Mouse (Mus musculus) heart, postnatal 0 days (tissue): ENCODE results near the gene Lrrc4. TPM values are rescaled to one million over a fixed set of nuclear protein-coding genes. Genes with fewer than 3 reads are reported as not detected.

Experiments used
- ATAC-seq: fragments of 200-750 bp; cut with Nextera tagmentation; 2 replicates; pipeline ENCODE4 v1.8.0; 2017; ENCODE audit warnings: low read depth, moderate number of reproducible peaks, moderate library complexity; ENCODE audit not compliant: insufficient read depth
- DNase-seq: peaks from one replicate; pipeline ENCODE4 v3.0.0-alpha.2; 2016; ENCODE audit warnings: low spot score
- H3K27ac ChIP-seq: fragments of 300-500 bp; sonication (generic); 2 replicates; pipeline ENCODE4 v1.5.1; 2014; ENCODE audit warnings: low read depth, mild to moderate bottlenecking
- H3K27me3 ChIP-seq: fragments of 300-500 bp; sonication (generic); 2 replicates; pipeline ENCODE4 v1.6.1; 2014; ENCODE audit warnings: low read length, mixed read lengths; ENCODE audit not compliant: control insufficient read depth, insufficient read depth
- H3K36me3 ChIP-seq: fragments of 300-500 bp; sonication (generic); replicated peaks from 2 replicates; pipeline ENCODE4 v1.6.1; 2014; ENCODE audit warnings: low read length, mixed read lengths; ENCODE audit not compliant: control insufficient read depth, insufficient read depth
- H3K4me1 ChIP-seq: fragments of 300-500 bp; sonication (generic); 2 replicates; pipeline ENCODE4 v1.6.1; 2014; ENCODE audit warnings: antibody characterized with exemption; ENCODE audit not compliant: control insufficient read depth, insufficient read depth
- H3K4me2 ChIP-seq: fragments of 300-500 bp; sonication (generic); 2 replicates; pipeline ENCODE4 v1.6.1; 2014; ENCODE audit warnings: low read depth, mild to moderate bottlenecking, low read length, moderate library complexity
- H3K4me3 ChIP-seq: fragments of 300-500 bp; sonication (generic); 2 replicates; pipeline ENCODE4 v1.5.1; 2014; ENCODE audit warnings: low read depth, low read length
- H3K9ac ChIP-seq: fragments of 300-500 bp; sonication (generic); replicated peaks from 2 replicates; pipeline ENCODE4 v1.6.1; 2014; ENCODE audit warnings: low read depth, low read length, mixed read lengths
- H3K9me3 ChIP-seq: fragments of 300-500 bp; sonication (generic); replicated peaks from 2 replicates; pipeline ENCODE4 v1.6.1; 2016; ENCODE audit warnings: low read length; ENCODE audit not compliant: control insufficient read depth
- CTCF ChIP-seq: IDR thresholded peaks from 2 replicates; pipeline ENCODE4 v1.5.1; 2016; ENCODE audit warnings: antibody characterized with exemption, control low read depth, low read depth
- EP300 ChIP-seq: IDR thresholded peaks from 2 replicates; pipeline ENCODE4 v1.6.1; 2016; ENCODE audit warnings: antibody characterized with exemption, low read depth
- WGBS: fragments of 180-500 bp; shearing (Covaris S2); extraction: QIAGEN DNeasy Blood & Tissue Kit; methylation state at CpG from one replicate; pipeline ENCODE4 v1.1.7; 2014; 5-methylcytosine and 5-hydroxymethylcytosine counted together
- polyA plus RNA-seq: library from polyadenylated mRNA; unstranded; fragments of >200 nt; fragmentation: Nextera tagmentation; extraction: Ambion mirVana; gene quantifications from 2 replicates; pipeline ENCODE4 v1.2.1, GENCODE M21; 2015
- total RNA-seq: library from RNA; depleted of rRNA; stranded (reverse); fragments of >200 nt; gene quantifications from 2 replicates; pipeline ENCODE4 v1.2.3, GENCODE M21; 2014; ENCODE audit warnings: low replicate concordance

The Lrrc4 gene
- total and polyA plus RNA-seq, 2 experiments from 2014 or later, result 0.12 to 1.8 TPM

GRCm38 (mm10) chr6:28795792-28796515, 35.6 kb downstream of the Lrrc4 start:
- H3K27ac ChIP-seq, result no peak overlapping the region
- 84% methylated on average over 16 of the region's 16 CpGs for WGBS
- H3K36me3 ChIP-seq, result peaks cover 14% of the 10 kb centered on the region
- H3K27me3 ChIP-seq, result no peaks in the 10 kb centered on the region
- no peak overlapping the region for H3K9ac ChIP-seq
- DNase-seq (no peak), ATAC-seq (no peak)
- H3K4me1 ChIP-seq, result no peaks in the 10 kb centered on the region
- H3K4me3 ChIP-seq, result no peak overlapping the region
- H3K9me3 ChIP-seq, result no peaks in the 10 kb centered on the region
- TF ChIP-seq EP300, result no peak
- TF ChIP-seq CTCF, result no peak
- H3K4me2 ChIP-seq, result no peak overlapping the region

GRCm38 (mm10) chr6:28795380-28795779, 36.2 kb downstream of the Lrrc4 start:
- Histone ChIP-seq H3K4me3 (no peak overlapping the region), H3K27me3 (no peaks in the 10 kb centered on the region), H3K27ac (no peak overlapping the region), H3K4me2 (no peak overlapping the region), H3K9me3 (no peaks in the 10 kb centered on the region), H3K9ac (no peak overlapping the region), H3K4me1 (no peaks in the 10 kb centered on the region), H3K36me3 (peaks cover 14% of the 10 kb centered on the region)
- no peak for DNase-seq
- ATAC-seq, result 0 out of 2 replicates have a peak, but pooled peaks have one; percentile 24
- WGBS, result 56% methylated on average over 9 of the region's 9 CpGs
- TF ChIP-seq EP300 (no peak), CTCF (no peak)

GRCm38 (mm10) chr6:28791809-28792208, 39.7 kb downstream of the Lrrc4 start:
- Histone ChIP-seq H3K4me2 (no peak overlapping the region), H3K4me1 (peaks cover 4% of the 10 kb centered on the region; the same call in 1 of the 2 replicates), H3K9me3 (no peaks in the 10 kb centered on the region), H3K36me3 (peaks cover 17% of the 10 kb centered on the region), H3K4me3 (no peak overlapping the region), H3K9ac (no peak overlapping the region), H3K27ac (no peak overlapping the region), H3K27me3 (no peaks in the 10 kb centered on the region)
- no peak for TF ChIP-seq CTCF
- no peak for TF ChIP-seq EP300
- WGBS, result 61% methylated on average over 3 of the region's 3 CpGs
- no peak for ATAC-seq
- no peak for DNase-seq

DNA sequence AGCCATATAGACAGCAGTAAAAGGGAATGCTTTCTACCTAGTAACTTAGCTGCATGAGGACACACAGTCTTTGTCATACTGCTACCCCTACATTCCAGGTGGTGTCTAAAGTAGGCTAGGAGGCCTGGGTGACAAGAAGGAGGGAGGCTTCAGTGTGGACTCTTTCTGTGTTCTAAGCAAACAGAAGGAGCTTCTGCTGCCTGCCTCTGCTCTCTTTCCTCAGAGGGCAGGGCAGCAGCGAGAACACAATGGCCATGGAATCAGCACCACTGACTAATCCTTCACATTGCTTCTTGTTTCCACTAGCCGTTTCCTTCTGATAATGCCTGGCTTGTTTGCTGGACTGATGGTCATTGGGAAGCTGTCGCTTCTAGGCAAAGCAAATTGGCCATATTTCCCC, 40.4 kb downstream of the Lrrc4 start:
- Histone ChIP-seq H3K4me1 (peaks cover 4% of the 10 kb centered on the region; the same call in 1 of the 2 replicates), H3K9ac (no peak overlapping the region), H3K4me3 (no peak overlapping the region), H3K4me2 (no peak overlapping the region), H3K36me3 (peaks cover 11% of the 10 kb centered on the region), H3K9me3 (no peaks in the 10 kb centered on the region), H3K27me3 (no peaks in the 10 kb centered on the region), H3K27ac (peak overlapping the region; percentile 46)
- no peak for ATAC-seq
- peak; percentile 35 for DNase-seq
- TF ChIP-seq EP300 (no peak), CTCF (no peak)
- 50% methylated on average over 3 of the region's 3 CpGs for WGBS

DNA sequence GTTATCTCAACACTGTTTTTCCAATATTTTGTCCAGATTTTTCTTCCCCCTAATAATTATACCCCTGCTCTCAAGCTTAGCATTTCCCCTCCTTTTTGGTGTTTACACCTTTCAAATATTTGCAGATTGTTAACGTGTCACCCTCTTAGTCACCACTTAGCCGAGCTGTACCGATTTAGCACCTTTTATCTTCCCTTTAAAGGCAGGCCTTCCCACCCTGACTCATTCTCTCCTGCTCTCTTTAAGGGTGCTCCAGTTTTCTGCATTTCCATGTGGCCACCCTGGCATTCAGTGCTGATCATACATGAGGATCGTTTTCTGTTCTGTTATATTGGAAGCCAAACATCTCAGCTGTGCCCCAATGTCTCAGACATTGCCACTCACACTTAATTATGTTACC, 41.9 kb downstream of the Lrrc4 start:
- no peaks in the 10 kb centered on the region for H3K27me3 ChIP-seq
- TF ChIP-seq EP300, result no peak
- TF ChIP-seq CTCF, result no peak
- no peak overlapping the region for H3K4me3 ChIP-seq
- ATAC-seq (no peak), DNase-seq (no peak)
- H3K36me3 ChIP-seq, result peaks cover 4% of the 10 kb centered on the region; the same call in 1 of the 2 replicates
- H3K9ac ChIP-seq, result no peak overlapping the region
- peaks cover 4% of the 10 kb centered on the region; the same call in 1 of the 2 replicates for H3K4me1 ChIP-seq
- no peaks in the 10 kb centered on the region for H3K9me3 ChIP-seq
- 37% methylated on average over 4 of the region's 4 CpGs for WGBS
- H3K27ac ChIP-seq, result no peak overlapping the region
- H3K4me2 ChIP-seq, result no peak overlapping the region
